Comparison of ENCODE assay signal across 19 mouse cellular contexts in genomic region chr16:9054415-9054814, GRCm38 (mm10).
A peak's percentile ranks its signal among the peaks of the same experiment; 100 is the strongest.
DNase-seq lines count a peak whose midpoint lies in the region; ATAC-seq lines count a peak whose summit lies in the region.
"Had no signal": no experiment of that assay in that cellular context is flagged by ENCODE, and none has a peak within 500 bp of the region (broad histone marks: within the 10 kb centered on the region; RNA-seq: fewer than 3 reads in every experiment).

No protein-coding gene starts in this region.

- DNase-seq in adrenal gland, postnatal 14 days = peak; percentile 21
- DNase-seq in adrenal gland, postnatal 10 days = no peak
- no peak for DNase-seq in heart, adult 8-10 months (ENCODE audit: low spot score)
- DNase-seq in kidney, postnatal 36 days = no peak
- DNase-seq in mesoderm, embryonic 11.5 days (ENCODE audit: low read depth, low spot score) = peak; percentile 34
- no peak for DNase-seq in liver, embryonic 11.5 days (ENCODE audit: low spot score)
- DNase-seq: cerebellum, adult 11-12 months; cerebellum, postnatal 14 days; kidney, adult 18-20 months; lung, adult 18-20 months; lung, postnatal 14 days; thymus, postnatal 25 days had no signal

- peak overlapping the region; percentile 69 to 78 for H3K27ac ChIP-seq in heart, embryonic 14.5 days (replicated peaks in 1 of 2; ENCODE audit: control insufficient read depth in 1 of 2, insufficient read depth in 1 of 2, low read depth in 2 of 2, low read length in 2 of 2)
- H3K27ac ChIP-seq in kidney, embryonic 16.5 days (ENCODE audit: low read length) = no peak overlapping the region
- no peak overlapping the region for H3K27ac ChIP-seq in liver, embryonic 11.5 days (ENCODE audit: low read depth, low read length)
- H3K27ac ChIP-seq: embryonic facial prominence, embryonic 10.5 days; limb, embryonic 10.5 days had no signal

- ATAC-seq in heart, embryonic 14.5 days (ENCODE audit: insufficient number of reproducible peaks, insufficient read depth, low FRiP score, low read depth) = peak; percentile 71; the same call in 1 of the 2 replicates
- ATAC-seq in kidney, embryonic 16.5 days (ENCODE audit: low FRiP score, low TSS enrichment) = peak; percentile 31
- no peak for ATAC-seq in liver, embryonic 11.5 days (replicated peaks; ENCODE audit: low FRiP score)
- ATAC-seq: activated CD4-positive, CD25-positive, alpha-beta regulatory T cell, adult 4 months had no signal

- peak overlapping the region; percentile 13; a peak in 3 of 4 replicates for H3K4me3 ChIP-seq in heart, embryonic 14.5 days (ENCODE audit: control insufficient read depth in 1 of 2, insufficient read depth in 1 of 2, low read depth in 1 of 2, low read length in 2 of 2)
- no peak overlapping the region for H3K4me3 ChIP-seq in kidney, embryonic 16.5 days (ENCODE audit: low read length)
- H3K4me3 ChIP-seq in liver, embryonic 11.5 days (ENCODE audit: low read depth, low read length) = no peak overlapping the region
- H3K4me3 ChIP-seq: embryonic facial prominence, embryonic 10.5 days; limb, embryonic 10.5 days; megakaryocyte, embryonic 14.5 days had no signal

- 14% methylated on average over 4 of the region's 4 CpGs for whole genome bisulfite sequencing in heart, embryonic 14.5 days
- 26% methylated on average over 4 of the region's 4 CpGs for whole genome bisulfite sequencing in kidney, embryonic 16.5 days
- WGBS in liver, embryonic 11.5 days = 69% methylated on average over 4 of the region's 4 CpGs

- H3K27me3 ChIP-seq in heart, embryonic 14.5 days (ENCODE audit: control insufficient read depth, insufficient read depth, low read length) = no peaks in the 10 kb centered on the region
- H3K27me3 ChIP-seq in kidney, embryonic 16.5 days (ENCODE audit: insufficient read depth, low read length) = no peaks in the 10 kb centered on the region
- no peaks in the 10 kb centered on the region for H3K27me3 ChIP-seq in liver, embryonic 11.5 days (replicated peaks; ENCODE audit: control insufficient read depth, insufficient read depth, low read length)
- H3K27me3 ChIP-seq: megakaryocyte, embryonic 14.5 days had no signal

- H3K4me1 ChIP-seq in heart, embryonic 14.5 days (ENCODE audit: control insufficient read depth in 2 of 2, insufficient read depth in 2 of 2, low read length in 2 of 2) = peaks cover 11 to 31% of the 10 kb centered on the region in 2 experiments
- no peaks in the 10 kb centered on the region for H3K4me1 ChIP-seq in kidney, embryonic 16.5 days (ENCODE audit: insufficient read depth, low read length)
- no peaks in the 10 kb centered on the region for H3K4me1 ChIP-seq in liver, embryonic 11.5 days (replicated peaks; ENCODE audit: control insufficient read depth, insufficient read depth, low read length)
- H3K4me1 ChIP-seq: embryonic facial prominence, embryonic 10.5 days; limb, embryonic 10.5 days; megakaryocyte, embryonic 14.5 days had no signal

- H3K4me2 ChIP-seq in heart, embryonic 14.5 days (ENCODE audit: low read length) = peak overlapping the region; percentile 54
- no peak overlapping the region for H3K4me2 ChIP-seq in kidney, embryonic 16.5 days (replicated peaks; ENCODE audit: low read depth, low read length)
- H3K4me2 ChIP-seq in liver, embryonic 11.5 days = no peak overlapping the region

- peaks cover 4% of the 10 kb centered on the region; the same call in 1 of the 2 replicates for H3K9me3 ChIP-seq in heart, embryonic 14.5 days (ENCODE audit: control insufficient read depth, low read length)
- no peaks in the 10 kb centered on the region for H3K9me3 ChIP-seq in kidney, embryonic 16.5 days (ENCODE audit: low read length)
- H3K9me3 ChIP-seq in liver, embryonic 11.5 days (ENCODE audit: control insufficient read depth, low read length) = no peaks in the 10 kb centered on the region; the same call in 1 of the 2 replicates
- H3K9me3 ChIP-seq: embryonic facial prominence, embryonic 10.5 days; G1E; limb, embryonic 10.5 days had no signal

- no peak overlapping the region for H3K9ac ChIP-seq in heart, embryonic 14.5 days (ENCODE audit: low read length)
- no peak overlapping the region for H3K9ac ChIP-seq in kidney, embryonic 16.5 days (replicated peaks; ENCODE audit: low read length)
- H3K9ac ChIP-seq in liver, embryonic 11.5 days (ENCODE audit: low read depth, low read length) = no peak overlapping the region

- no peaks in the 10 kb centered on the region for H3K36me3 ChIP-seq in heart, embryonic 14.5 days (ENCODE audit: control insufficient read depth, insufficient read depth, low read length)
- H3K36me3 ChIP-seq in kidney, embryonic 16.5 days (ENCODE audit: insufficient read depth, low read length) = no peaks in the 10 kb centered on the region
- no peaks in the 10 kb centered on the region for H3K36me3 ChIP-seq in liver, embryonic 11.5 days (ENCODE audit: control insufficient read depth, insufficient read depth, low read length)
- H3K36me3 ChIP-seq: embryonic facial prominence, embryonic 10.5 days; G1E; limb, embryonic 10.5 days had no signal

Comparison
In these comparisons a context has a peak if more than half of its experiments do, and no peak if none do; other contexts are left out.
1. DNase-seq: peak in adrenal gland, postnatal 14 days (single experiment) and mesoderm, embryonic 11.5 days (single experiment); none in adrenal gland, postnatal 10 days (single experiment), heart, adult 8-10 months (single experiment), kidney, postnatal 36 days (0 of 2) and liver, embryonic 11.5 days (single experiment).
2. H3K27ac ChIP-seq: peak in heart, embryonic 14.5 days (2 of 2); none in kidney, embryonic 16.5 days (single experiment) and liver, embryonic 11.5 days (single experiment).
3. H3K4me3 ChIP-seq: peak in heart, embryonic 14.5 days (2 of 2); none in kidney, embryonic 16.5 days (single experiment) and liver, embryonic 11.5 days (single experiment).